Mouse (Mus musculus) testis, postnatal 14 days (tissue): ENCODE results near the gene Nme3.

Experiments used
- DNase-seq: peaks from one replicate; pipeline ENCODE4 v3.0.0; 2021; ENCODE audit warnings: low spot score

Nme3 gene

DNA sequence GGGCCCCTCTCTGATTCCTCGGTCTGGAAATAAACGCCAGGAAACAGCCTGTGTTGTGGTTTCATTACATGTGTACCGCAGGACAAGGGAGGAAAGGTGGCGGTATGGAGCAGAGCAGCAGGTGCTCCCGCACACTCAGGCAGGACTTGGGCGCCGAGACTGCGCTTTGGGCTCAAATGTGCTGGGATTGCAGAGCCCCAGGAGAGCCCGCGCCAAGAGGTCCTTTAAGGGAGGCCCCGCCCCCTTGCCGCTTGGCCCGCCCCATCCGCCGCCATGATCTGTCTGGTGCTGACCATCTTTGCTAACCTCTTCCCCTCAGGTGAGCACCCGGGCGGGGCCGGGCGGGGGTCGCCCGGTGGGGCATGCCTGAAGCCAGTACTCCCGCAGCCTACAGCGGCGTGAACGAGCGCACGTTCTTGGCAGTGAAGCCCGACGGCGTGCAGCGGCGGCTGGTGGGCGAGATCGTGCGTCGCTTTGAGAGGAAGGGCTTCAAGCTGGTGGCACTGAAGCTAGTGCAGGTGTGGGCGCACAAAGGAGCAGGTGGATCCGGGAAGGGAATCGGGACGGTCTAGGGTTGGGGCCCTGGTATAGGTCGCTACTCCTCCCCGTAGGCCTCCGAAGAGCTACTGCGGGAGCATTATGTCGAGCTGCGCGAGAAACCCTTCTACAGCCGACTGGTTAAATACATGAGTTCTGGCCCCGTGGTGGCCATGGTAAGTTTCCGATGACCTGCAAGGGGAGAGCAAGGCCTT lies at the start of gene Nme3:
TSS of gene Nme3 (plus strand) at position 260 of the 752 bp plus-strand sequence.
- peak; percentile 79 for DNase-seq

GRCm38 (mm10) chr17:24847386-24847785 lies 48.9 kb upstream of the Nme3 start:
- DNase-seq, result no peak

- DNase-seq, result no peak
Measured at GRCm38 (mm10) chr17:24848600-24849031, 47.7 kb upstream of the Nme3 start.

GRCm38 (mm10) chr17:24849733-24850064 lies 46.6 kb upstream of the Nme3 start:
- no peak for DNase-seq

GRCm38 (mm10) chr17:24850065-24850772 lies 46.1 kb upstream of the Nme3 start, which contains the start of gene Fahd1:
Fahd1 (minus strand) TSS chr17:24850364.
- DNase-seq, result peak; percentile 95

DNA sequence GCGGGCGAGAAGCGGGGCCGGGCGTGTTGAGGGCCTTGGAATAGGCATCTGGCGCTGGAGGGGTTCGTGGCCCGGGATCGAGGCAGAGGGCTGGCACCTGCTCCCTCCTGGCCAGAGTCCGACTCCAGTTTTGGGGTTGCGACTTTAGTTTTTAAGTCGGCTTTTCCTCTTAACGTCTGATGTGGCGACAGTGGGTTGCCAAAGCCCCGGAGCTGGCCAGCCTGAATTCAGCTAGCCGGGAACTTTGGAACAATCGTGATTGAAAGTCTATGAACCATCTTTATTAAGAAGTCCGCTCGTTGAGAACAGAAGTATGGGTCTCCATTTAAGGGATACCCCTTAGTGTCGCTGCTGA lies 45.5 kb upstream of the Nme3 start:
- DNase-seq, result no peak

DNA sequence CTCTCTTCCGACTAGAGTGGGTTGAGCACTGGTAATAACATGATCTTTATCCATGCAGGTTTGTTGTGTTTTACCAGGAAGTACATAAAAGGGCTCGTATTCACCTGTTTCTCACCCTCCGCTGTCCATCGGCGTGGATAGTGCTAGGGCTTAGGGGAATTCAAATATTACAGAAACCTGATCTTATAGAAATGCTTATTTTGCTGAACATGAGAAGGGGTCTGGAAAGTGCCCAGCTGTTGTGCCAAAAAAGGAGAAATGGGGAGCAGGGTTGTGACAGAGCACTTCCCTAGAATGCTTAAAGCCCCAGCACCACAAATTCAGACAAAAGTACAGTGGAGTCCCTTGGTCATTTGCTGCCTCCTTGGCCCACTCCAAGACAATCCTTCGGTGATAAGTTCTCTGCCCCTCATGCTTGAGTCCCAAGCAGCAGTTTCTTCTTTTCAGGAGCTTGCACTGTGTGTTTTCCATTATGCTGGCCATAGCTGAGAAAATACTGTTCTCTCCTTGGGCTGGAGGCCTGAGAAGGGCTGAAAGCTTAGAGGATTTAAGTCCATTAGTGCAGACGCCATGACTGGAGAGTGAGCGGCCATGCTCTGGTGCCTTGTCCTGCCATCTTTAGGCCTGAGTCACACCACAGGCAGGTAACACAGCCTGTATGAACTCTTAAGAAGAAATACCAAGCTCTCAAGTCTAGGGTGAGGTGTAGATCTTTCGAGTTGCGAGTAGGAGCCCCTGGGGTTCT lies 44.7 kb upstream of the Nme3 start:
- DNase-seq, result no peak

DNA sequence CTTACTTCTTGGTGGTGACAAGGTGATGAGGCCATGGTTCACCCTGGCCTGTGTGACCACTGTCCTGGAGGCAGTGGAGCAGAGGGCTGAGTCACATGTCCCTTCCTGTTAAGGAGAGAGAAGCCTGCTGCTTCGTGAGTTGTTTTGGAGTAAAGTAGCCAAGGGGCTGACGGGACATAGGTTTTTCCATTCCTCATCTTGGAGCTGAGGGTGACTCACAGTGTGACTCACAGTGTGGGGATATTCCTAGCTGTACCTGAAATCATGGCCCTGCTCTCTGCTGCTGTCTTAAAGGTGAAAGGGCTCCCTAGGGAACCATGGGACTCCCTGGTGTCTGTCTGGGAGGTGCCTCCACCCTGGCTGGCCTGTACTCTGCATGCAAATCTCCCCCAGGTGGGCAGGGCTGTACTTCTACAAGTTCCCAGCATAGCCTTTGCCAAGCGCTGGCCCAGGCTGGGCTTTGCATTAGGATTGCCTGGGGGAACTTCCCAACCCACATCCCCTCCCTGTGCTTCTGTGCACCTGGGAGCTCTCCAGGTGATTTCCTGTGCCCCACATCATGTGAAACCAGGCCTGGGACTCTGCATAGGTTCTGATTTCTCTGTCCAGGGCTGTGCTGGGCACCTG lies 40.3 kb upstream of the Nme3 start:
- DNase-seq, result no peak

DNA sequence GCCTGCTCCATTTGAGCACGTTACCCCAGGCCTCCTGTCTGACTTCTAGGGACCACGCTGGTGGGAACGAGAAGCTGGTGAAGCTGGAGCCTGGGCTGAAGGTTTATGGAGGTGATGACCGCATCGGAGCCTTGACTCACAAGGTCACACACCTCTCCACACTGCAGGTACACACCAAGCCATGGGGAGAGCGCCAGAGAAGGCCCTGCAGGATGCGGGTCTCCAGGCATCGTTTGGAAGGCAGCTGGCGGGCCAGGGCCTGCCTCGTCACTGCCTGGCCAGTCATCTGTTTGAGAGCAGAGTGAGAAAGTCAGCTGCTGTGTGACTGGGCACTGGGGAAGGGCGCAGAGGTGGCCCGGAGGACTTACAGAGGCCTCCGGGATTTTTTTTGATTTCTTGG lies 39.7 kb upstream of the Nme3 start:
- no peak for DNase-seq

DNA sequence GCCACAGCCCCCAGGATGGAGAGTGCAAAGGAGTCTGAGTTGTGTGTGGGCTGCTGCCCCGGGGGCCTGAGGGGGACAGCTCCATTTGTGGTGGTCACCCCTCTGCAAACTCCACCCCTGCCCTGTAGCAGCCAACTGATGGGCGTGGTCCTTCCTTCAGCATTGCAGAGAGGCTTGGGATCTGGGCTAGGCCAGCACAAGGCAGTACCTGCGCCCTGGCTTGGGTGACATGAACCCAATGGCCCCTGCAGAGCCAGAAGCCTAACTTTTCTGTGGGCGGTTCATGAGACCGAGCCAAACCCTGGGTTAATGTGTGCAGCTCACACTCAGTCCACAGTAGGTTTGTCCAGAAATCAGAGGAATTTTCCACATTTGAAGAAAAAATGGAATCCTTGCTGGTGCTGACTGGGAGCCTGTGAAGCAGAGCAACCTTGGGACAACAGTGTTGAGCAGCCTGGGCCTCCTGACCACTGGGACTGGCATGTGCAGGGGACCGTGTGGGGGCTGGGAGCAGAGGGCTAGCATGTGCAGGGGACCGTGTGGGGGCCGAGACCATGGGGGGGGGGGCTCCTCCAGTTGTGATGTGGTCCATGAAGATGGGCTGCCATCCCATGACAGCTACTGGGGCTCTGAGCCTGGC lies 38.3 kb upstream of the Nme3 start:
- DNase-seq, result no peak

DNA sequence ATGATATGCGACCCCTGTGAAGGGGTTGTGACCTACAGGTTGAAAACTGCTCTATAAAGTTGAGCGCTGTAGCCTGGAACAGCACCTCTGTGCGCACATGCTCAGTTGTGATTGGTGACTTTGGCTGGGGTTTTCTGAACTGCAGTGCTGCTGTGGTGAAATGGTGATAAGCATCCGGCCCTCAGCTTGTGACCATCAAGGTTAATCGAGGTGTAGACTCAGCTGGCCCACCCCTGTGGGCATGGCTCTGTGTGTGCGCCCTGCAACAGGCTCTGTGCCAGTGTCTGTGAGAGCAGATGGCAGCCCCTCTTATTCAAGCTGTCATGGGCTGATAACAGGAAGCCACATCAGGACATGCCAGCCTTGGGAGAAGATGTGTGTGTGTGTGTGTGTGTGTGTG lies 37.3 kb upstream of the Nme3 start:
- DNase-seq, result no peak

DNA sequence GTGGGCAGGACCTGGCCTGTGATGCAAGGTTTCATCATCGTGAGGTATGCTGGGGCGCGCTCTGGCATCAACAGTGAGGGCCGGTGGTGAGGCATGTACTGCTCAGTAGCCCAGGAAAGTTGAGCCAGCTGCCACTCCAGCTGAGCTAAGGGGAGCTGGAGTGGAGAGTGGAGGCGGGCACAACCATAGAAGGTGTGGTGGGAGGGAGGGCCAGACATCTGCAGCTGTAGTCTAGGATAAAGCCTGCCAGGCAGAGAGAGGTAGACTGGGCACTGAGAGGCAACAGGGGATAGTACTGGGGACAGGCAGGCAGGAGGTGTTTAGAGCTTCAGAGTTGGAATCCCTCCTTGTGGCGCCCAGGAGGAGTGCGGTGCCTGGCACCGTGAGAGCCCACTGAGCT lies 36.2 kb upstream of the Nme3 start:
- DNase-seq, result no peak

DNA sequence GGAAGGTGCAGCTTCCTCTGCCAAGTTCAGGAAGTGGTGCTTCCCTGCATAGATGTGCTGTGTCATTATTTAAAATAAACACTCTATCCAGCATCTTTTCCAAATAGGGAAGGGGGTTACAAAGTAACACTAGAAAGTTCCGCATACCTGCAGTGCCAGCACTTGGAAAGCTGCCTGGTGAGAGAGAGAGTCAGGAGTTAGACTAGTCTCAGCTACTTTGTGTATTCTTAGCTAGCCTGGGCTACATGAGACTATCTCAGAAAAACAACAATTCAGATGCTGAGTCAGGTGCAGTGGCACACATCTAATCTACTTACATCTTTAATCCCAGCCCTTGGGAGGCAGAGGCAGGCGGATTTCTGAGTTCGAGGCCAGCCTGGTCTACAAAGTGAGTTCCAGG lies 34.5 kb upstream of the Nme3 start:
- DNase-seq, result peak; percentile 65

GRCm38 (mm10) chr17:24865776-24866175 lies 30.5 kb upstream of the Nme3 start, which contains the start of gene Igfals:
Igfals (plus strand) TSS chr17:24865997.
- DNase-seq, result no peak

DNA sequence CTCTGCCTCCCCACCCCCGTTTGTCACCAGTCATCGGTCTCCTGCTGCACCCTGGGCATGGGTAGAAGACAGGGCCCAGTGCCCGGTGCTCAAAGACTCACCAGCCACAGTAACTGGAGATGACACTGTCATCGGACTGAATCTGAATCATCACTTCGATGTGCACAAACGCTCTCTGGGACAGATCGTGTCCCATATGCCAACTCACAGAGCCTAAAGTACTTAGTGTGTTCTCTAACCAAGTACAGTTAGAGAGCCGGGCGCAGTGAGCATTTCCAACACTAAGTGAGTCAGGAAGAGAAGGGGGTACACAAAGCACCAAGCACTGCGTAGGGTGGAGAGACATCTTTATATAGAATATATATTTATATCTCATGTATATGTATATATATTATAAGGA lies 28.4 kb upstream of the Nme3 start:
- no peak for DNase-seq

DNA sequence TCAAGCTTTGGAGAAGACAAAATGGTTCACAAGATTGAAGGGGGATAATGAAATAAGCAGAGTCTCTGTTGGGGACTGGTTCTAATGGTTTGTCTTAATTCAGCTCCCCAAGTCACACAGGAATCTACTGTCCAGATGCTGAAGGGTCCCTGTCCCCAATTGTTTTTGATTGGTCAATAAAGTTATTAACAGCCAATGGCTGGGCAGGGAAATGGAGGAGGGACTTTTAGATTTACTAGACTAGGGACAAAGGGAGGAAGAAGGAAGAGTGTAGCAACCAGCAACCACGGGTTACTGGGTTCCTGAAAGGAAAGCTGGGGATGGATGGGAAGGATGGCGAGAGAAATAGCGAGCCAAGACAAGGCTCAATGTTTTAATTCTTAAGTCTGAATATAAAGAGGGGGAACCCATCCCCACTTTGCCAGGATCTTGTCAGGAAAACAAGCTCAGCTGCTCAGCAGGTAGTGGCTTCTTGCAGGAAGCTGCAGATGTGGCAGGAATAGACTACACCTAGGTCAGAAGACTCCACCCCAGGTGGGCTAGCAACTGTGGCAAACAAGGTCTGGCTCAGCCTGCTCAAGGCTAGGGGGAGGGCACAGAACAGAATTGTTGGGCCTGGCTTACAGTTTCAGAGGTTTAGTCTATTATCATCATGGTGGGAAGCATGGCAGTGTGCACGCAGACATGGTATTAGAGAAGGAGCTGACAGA lies 22.4 kb upstream of the Nme3 start:
- DNase-seq, result no peak

DNA sequence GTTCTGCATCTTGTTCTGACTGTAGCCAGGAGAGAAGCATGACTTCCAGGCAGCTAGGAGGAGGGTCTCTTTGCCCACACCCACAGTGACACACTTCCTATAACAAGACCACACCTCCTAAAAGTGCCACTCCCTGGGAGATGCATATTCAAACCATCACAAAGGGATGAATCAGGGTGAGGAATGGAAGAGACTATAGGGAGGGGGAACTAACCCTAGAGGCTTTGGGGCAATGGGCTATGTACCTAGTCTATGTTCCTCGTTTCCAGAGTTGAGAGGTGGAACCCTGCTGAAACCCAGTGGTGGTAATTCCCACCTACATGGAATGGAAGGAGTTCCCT lies 21.9 kb upstream of the Nme3 start:
- DNase-seq, result no peak

- DNase-seq, result no peak
Measured at GRCm38 (mm10) chr17:24874989-24875388, 21.3 kb upstream of the Nme3 start.

DNA sequence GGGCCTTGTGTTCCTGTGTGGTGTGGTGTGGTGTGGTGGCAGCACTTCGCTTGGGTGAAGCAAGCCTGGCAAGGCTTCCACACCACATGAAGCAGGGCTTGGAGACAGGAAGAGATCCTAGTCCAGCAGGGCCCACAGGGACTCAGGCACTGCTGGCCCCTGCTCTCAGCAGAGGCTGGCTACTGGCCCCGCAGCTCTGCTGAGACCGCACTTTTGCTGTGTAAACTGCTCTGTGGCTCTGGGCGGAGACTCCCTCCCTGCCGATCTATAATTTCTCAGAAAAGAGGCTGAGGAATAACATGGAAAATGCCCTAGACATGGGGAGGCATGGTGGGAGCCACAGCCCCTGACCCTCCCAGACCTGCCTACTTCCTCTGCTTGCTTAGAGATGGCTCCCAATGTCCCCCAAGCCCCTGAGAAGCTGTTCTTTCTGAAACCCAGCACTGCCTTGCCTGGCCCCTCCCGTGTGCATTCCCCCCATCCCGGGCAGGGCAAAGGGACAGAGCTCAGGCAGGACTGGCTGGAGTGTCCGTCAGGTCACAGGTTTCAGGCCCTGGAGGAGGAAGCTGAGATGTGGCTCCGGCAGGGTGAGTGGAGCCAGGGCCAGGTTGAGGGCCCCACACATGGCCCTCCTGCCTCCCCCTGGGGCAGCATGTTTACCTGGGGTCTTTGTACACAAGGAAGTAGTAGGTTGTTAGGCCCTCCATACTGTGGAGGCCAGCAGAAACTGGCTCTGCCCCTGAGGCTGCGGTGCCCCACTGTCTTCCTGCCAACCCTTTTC lies 18.8 kb upstream of the Nme3 start:
- DNase-seq, result no peak

- DNase-seq, result no peak
Measured at GRCm38 (mm10) chr17:24878117-24878397, 18.2 kb upstream of the Nme3 start.

DNA sequence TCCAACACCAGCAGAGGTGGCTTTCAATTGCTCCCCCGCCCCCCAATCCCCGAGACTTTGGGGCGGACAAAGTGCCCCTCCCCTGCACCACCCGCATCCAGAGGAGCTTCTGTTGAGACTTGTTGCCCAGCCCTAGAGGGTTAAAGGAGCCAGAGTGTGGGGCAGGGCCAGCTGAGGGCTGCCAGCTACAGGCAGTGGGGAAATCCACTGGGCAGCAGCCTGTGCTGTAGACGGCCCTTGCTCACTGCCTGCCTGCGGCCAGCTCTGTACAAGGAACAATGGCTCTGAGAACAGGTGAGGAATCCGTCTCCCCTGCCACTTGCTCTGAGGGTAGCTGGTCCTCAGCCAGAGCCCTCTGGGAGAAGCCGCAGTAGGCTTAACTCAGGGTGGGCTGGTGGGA lies 17.8 kb upstream of the Nme3 start:
- DNase-seq, result no peak
